Mouse (Mus musculus) bone marrow macrophage, adult 2 months (primary cell): ENCODE data around the gene Olfr994.

Experiments used
- CTCF ChIP-seq: IDR thresholded peaks from 2 replicates; pipeline ENCODE4 v1.5.1; 2012; ENCODE audit warnings: low read depth, mild to moderate bottlenecking, low read length, moderate library complexity
- POLR2A ChIP-seq: IDR thresholded peaks from 2 replicates; pipeline ENCODE4 v1.6.1; 2012; ENCODE audit warnings: mild to moderate bottlenecking, low read depth, low read length, borderline replicate concordance

DNA sequence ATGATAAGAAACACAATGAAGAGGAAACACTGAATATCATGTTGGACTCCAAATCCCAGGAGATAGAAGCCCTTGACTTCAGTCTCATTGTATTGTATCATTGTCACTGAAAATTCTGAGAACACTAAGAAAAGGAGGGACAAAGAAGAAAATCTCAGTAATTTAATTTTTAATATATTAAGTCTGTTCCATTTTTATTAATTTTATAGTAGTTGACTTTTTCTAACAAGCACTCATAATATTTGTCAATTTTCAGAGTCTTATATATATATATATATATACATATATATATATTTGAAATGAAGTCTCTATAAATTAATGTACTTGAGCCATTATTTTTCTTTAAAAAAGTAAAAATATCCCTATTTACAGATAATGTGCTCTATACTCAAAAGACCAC, 21.5 kb downstream of the Olfr994 start, which contains the start of gene Olfr993:
- TF ChIP-seq CTCF = no peak
- TF ChIP-seq POLR2A = no peak
